In genomic region chr12:27507523-27508225, GRCm38 (mm10) we compare ENCODE assay signal across 17 mouse cellular contexts.
DNase-seq lines count a peak whose midpoint lies in the region; ATAC-seq and TF ChIP-seq lines count a peak whose summit lies in the region.
"Had no signal": no experiment of that assay in that cellular context is flagged by ENCODE, and none has a peak within 500 bp of the region (broad histone marks: within the 10 kb centered on the region; RNA-seq: fewer than 3 reads in every experiment).

No protein-coding gene starts in this region.

- 31% methylated on average over 5 of the region's 5 CpGs for WGBS in liver, adult 2 months
- WGBS in liver, embryonic 12.5 days (ENCODE audit: insufficient replicate concordance) = 41% methylated on average over 5 of the region's 5 CpGs
- 25% methylated on average over 5 of the region's 5 CpGs for WGBS in large intestine, adult 2 months
- 70% methylated on average over 5 of the region's 5 CpGs for WGBS in forebrain, embryonic 12.5 days

- H3K9me3 ChIP-seq in liver, embryonic 12.5 days (replicated peaks) = no peaks in the 10 kb centered on the region
- H3K9me3 ChIP-seq in forebrain, embryonic 12.5 days = no peaks in the 10 kb centered on the region
- H3K9me3 ChIP-seq: forebrain, embryonic 15.5 days; heart, embryonic 15.5 days; hindbrain, embryonic 12.5 days had no signal

- H3K9ac ChIP-seq in liver, adult 2 months (ENCODE audit: low read depth, low read length) = no peak overlapping the region
- H3K9ac ChIP-seq in liver, embryonic 12.5 days = no peak overlapping the region
- no peak overlapping the region for H3K9ac ChIP-seq in forebrain, embryonic 12.5 days
- H3K9ac ChIP-seq: forebrain, embryonic 15.5 days; heart, embryonic 15.5 days; hindbrain, embryonic 12.5 days had no signal

- H3K4me2 ChIP-seq in liver, embryonic 12.5 days = no peak overlapping the region
- no peak overlapping the region for H3K4me2 ChIP-seq in forebrain, embryonic 12.5 days
- H3K4me2 ChIP-seq: forebrain, embryonic 15.5 days; heart, embryonic 15.5 days; hindbrain, embryonic 12.5 days had no signal

- no peaks in the 10 kb centered on the region for H3K36me3 ChIP-seq in liver, adult 2 months (ENCODE audit: control insufficient read depth, insufficient read depth, low read length)
- no peaks in the 10 kb centered on the region for H3K36me3 ChIP-seq in liver, embryonic 12.5 days
- no peaks in the 10 kb centered on the region for H3K36me3 ChIP-seq in forebrain, embryonic 12.5 days (replicated peaks)
- H3K36me3 ChIP-seq: forebrain, embryonic 15.5 days; heart, embryonic 15.5 days; hindbrain, embryonic 12.5 days had no signal

- no peak for ATAC-seq in liver, embryonic 12.5 days
- no peak for ATAC-seq in Patski
- no peak for ATAC-seq in forebrain, embryonic 12.5 days (ENCODE audit: low FRiP score)
- ATAC-seq: forebrain, embryonic 15.5 days had no signal

- in situ Hi-C loops in Patski (cut with MboI; ENCODE audit: low pct_unique_long_range_greater_than_20kb) = loop anchor here (5.0 kb wide), 1 partner anchor 165 kb away; the partner anchor contains the start of gene Sox11

- no peak overlapping the region for H3K27ac ChIP-seq in liver, adult 2 months (replicated peaks; ENCODE audit: insufficient read depth, low read depth, low read length)
- no peak overlapping the region for H3K27ac ChIP-seq in liver, embryonic 12.5 days
- no peak overlapping the region for H3K27ac ChIP-seq in forebrain, embryonic 12.5 days
- H3K27ac ChIP-seq: forebrain, embryonic 15.5 days; gastrocnemius, adult 2 months; heart, embryonic 15.5 days; hindbrain, embryonic 12.5 days had no signal

- H3K4me3 ChIP-seq in liver, adult 2 months (ENCODE audit: insufficient read depth, low read depth, low read length) = no peak overlapping the region
- no peak overlapping the region for H3K4me3 ChIP-seq in liver, embryonic 12.5 days
- H3K4me3 ChIP-seq in forebrain, embryonic 12.5 days (replicated peaks) = no peak overlapping the region
- H3K4me3 ChIP-seq: forebrain, embryonic 15.5 days; gastrocnemius, adult 2 months; heart, embryonic 15.5 days; hindbrain, embryonic 12.5 days had no signal

- no peak for TF ChIP-seq POLR2A in liver, adult 2 months (IDR thresholded peaks at IDR 0.05; ENCODE audit: extremely low read depth, insufficient read depth, low read length)

- DNase-seq in liver, adult 2 months (ENCODE audit: extremely low read depth, low read depth, low spot score) = peak; percentile 70
- peak; percentile 55 for DNase-seq in Patski (ENCODE audit: low read depth, low spot score)
- DNase-seq in kidney, adult 9 months = peak; percentile 91
- DNase-seq in large intestine, adult 2 months (ENCODE audit: low read depth, low spot score) = peak; percentile 68
- DNase-seq in adrenal gland, postnatal 25 days = no peak
- no peak for DNase-seq in layer of hippocampus, adult 11-12 months (ENCODE audit: low spot score)
- DNase-seq: cerebellum, postnatal 10 days; gastrocnemius, adult 2 months; heart, adult 18-20 months; midbrain, embryonic 14.5 days; right cerebral cortex, adult 18-20 months had no signal

- no peak for TF ChIP-seq CTCF in liver, adult 2 months (IDR thresholded peaks at IDR 0.05; ENCODE audit: low read depth, low read length)
- no peak for TF ChIP-seq CTCF in Patski (IDR thresholded peaks at IDR 0.05)

- H3K4me1 ChIP-seq in liver, adult 2 months (ENCODE audit: control insufficient read depth, insufficient read depth, low read length) = no peaks in the 10 kb centered on the region
- no peaks in the 10 kb centered on the region for H3K4me1 ChIP-seq in liver, embryonic 12.5 days
- H3K4me1 ChIP-seq in forebrain, embryonic 12.5 days = peaks cover 6% of the 10 kb centered on the region
- H3K4me1 ChIP-seq: heart, embryonic 15.5 days had no signal

- no peaks in the 10 kb centered on the region for H3K79me2 ChIP-seq in liver, adult 2 months (ENCODE audit: control insufficient read depth, insufficient read depth, low read length)

- CTCF ChIA-PET in Patski (lab: Charles Lee) = interaction anchor here (0.7 kb wide), 1 partner anchor 18 kb away, joined by 3 read pairs; no protein-coding TSS in a partner anchor

- H3K27me3 ChIP-seq in liver, adult 2 months (ENCODE audit: control insufficient read depth, insufficient read depth, low read length) = no peaks in the 10 kb centered on the region
- no peaks in the 10 kb centered on the region for H3K27me3 ChIP-seq in liver, embryonic 12.5 days (replicated peaks)
- no peaks in the 10 kb centered on the region for H3K27me3 ChIP-seq in Patski
- no peaks in the 10 kb centered on the region for H3K27me3 ChIP-seq in forebrain, embryonic 12.5 days
- H3K27me3 ChIP-seq: CH12.LX; forebrain, embryonic 15.5 days; heart, embryonic 15.5 days; hindbrain, embryonic 12.5 days had no signal

- POLR2A ChIA-PET in Patski (lab: Charles Lee) = no interaction called here

Comparison
In these comparisons a context has a peak if more than half of its experiments do, and no peak if none do; other contexts are left out.
1. DNase-seq: peak in liver, adult 2 months (single experiment), Patski (single experiment), kidney, adult 9 months (single experiment) and large intestine, adult 2 months (single experiment); none in adrenal gland, postnatal 25 days (single experiment) and layer of hippocampus, adult 11-12 months (single experiment).